Mouse (Mus musculus) thymus, adult 2 months (tissue): Measurements from ENCODE around the gene Erc1. TPM values are rescaled to one million over a fixed set of nuclear protein-coding genes. Genes with fewer than 3 reads are reported as not detected.
"Not testable (repeated sequence)": the region's sequence is repeated elsewhere in the genome, so short reads cannot be mapped to it uniquely, and the experiment has no call there.

Experiments used
- DNase-seq: peaks from one replicate; pipeline ENCODE4 v3.0.0; 2021
- H3K27ac ChIP-seq: fragments of 200-500 bp; 2 replicates; pipeline ENCODE4 v1.5.1; 2012; ENCODE audit warnings: low read length, control low read depth; ENCODE audit not compliant: control insufficient read depth, insufficient read depth
- H3K27me3 ChIP-seq: fragments of 200-500 bp; 2 replicates; pipeline ENCODE4 v1.6.1; 2012; ENCODE audit warnings: mild to moderate bottlenecking, low read length, moderate library complexity, mixed read lengths; ENCODE audit not compliant: control insufficient read depth, insufficient read depth
- H3K36me3 ChIP-seq: fragments of 200-500 bp; 2 replicates; pipeline ENCODE4 v1.6.1; 2012; ENCODE audit warnings: mild to moderate bottlenecking, low read length, moderate library complexity; ENCODE audit not compliant: control insufficient read depth, insufficient read depth
- H3K4me1 ChIP-seq: fragments of 200-500 bp; replicated peaks from 2 replicates; pipeline ENCODE4 v1.6.1; 2012; ENCODE audit warnings: low read length; ENCODE audit not compliant: control insufficient read depth, insufficient read depth
- H3K4me3 ChIP-seq: fragments of 200-500 bp; 2 replicates; pipeline ENCODE4 v1.5.1; 2012; ENCODE audit warnings: mild to moderate bottlenecking, low read length, control low read depth, moderate library complexity; ENCODE audit not compliant: control insufficient read depth, insufficient read depth
- CTCF ChIP-seq: fragments of 200-500 bp; IDR thresholded peaks from 2 replicates; pipeline ENCODE4 v1.5.1; 2012; ENCODE audit warnings: mild to moderate bottlenecking, control low read depth, low read length, moderate library complexity, borderline replicate concordance; ENCODE audit not compliant: control insufficient read depth, poor library complexity, insufficient read depth; ENCODE audit errors: extremely low read depth
- POLR2A ChIP-seq: fragments of 200-500 bp; IDR thresholded peaks from 2 replicates; pipeline ENCODE4 v1.6.1; 2012; ENCODE audit warnings: mild to moderate bottlenecking, low read length, control low read depth, moderate library complexity; ENCODE audit not compliant: control insufficient read depth, poor library complexity, insufficient read depth; ENCODE audit errors: extremely low read depth
- WGBS: fragments of 180-500 bp; shearing (Covaris S2); methylation state at CpG from one replicate; pipeline ENCODE4 v1.1.7; 2018; 5-methylcytosine and 5-hydroxymethylcytosine counted together
- polyA plus RNA-seq: library from polyadenylated mRNA; depleted of rRNA; stranded (reverse); fragments of >200 nt; gene quantifications from 2 replicates; pipeline ENCODE4 v1.2.3, GENCODE M21; 2012

Gene Erc1
- polyA plus RNA-seq, 1 experiment: 8.5 TPM

DNA sequence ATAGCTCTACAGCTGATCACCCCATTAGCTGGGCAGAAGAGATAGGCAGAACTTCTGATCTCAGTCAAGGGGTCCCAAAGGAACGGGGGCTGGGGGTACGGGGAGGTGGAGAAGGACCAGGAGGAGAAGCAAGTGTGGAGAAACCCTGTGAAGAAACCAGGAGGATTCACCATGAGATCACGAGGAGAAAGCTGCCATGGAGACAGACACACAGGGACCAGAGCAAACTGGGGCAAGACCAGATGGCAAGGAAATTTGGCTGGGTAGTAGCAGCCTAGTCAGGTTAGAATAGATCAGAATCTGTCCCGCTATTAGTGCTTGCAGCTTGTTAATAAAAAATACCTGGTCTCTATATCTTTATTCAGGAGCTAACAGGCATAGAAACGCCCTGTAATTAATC, 18.0 kb downstream of the Erc1 start:
- no peak for TF ChIP-seq POLR2A
- Histone ChIP-seq H3K36me3 (no peaks in the 10 kb centered on the region), H3K4me3 (no peak overlapping the region), H3K27me3 (no peaks in the 10 kb centered on the region), H3K4me1 (no peaks in the 10 kb centered on the region), H3K27ac (no peak overlapping the region)
- no peak for DNase-seq
- WGBS: 95% methylated on average over 5 of the region's 5 CpGs

DNA sequence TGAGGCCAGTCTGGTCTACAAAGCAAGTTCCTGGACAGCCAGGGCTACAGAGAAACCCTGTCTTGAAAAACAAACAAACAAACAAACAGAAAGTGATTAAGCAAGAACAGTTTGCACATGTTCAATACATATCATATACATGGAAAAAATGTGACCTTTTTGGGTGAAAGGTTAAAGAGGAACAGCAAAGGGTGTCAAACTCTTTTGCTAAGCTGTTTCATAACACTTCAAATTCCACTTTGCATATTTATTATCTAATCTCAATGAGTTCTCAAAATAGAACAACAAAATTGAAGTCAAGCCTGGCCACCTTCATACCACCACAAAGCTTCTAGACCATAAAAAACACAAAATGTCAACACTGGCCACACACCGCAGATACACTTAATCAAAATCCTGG, 19.8 kb downstream of the Erc1 start:
- no peaks in the 10 kb centered on the region for H3K36me3 ChIP-seq
- H3K27me3 ChIP-seq: no peaks in the 10 kb centered on the region
- no peak overlapping the region for H3K27ac ChIP-seq
- 100% methylated on average over 1 of the region's 1 CpGs for WGBS
- H3K4me3 ChIP-seq: no peak overlapping the region
- H3K4me1 ChIP-seq: no peaks in the 10 kb centered on the region
- no peak for DNase-seq
- TF ChIP-seq POLR2A: no peak
- no peak for TF ChIP-seq CTCF

DNA sequence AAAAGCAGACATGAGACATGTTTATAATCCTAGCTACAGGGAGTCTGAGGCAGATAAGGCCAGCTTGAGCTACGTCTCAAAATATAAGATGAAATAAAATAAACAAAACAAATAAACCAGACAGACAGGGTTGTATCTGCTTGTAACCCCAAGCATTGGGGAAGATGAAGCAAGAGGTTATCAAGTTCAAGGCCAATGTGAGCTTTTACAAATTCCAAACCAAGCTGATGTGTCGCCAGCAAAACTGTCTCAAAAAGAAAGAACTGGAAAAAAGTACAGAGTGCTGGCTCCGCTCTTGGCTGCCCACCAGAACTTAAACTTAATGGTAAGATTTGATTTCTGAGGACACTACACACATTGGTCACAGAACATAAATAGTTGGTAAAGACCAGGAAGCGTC, 21.3 kb downstream of the Erc1 start:
- no peaks in the 10 kb centered on the region for H3K27me3 ChIP-seq
- 97% methylated on average over 4 of the region's 4 CpGs for WGBS
- no peak overlapping the region for H3K27ac ChIP-seq
- DNase-seq: no peak
- no peak for TF ChIP-seq CTCF
- TF ChIP-seq POLR2A: no peak
- H3K36me3 ChIP-seq: no peaks in the 10 kb centered on the region
- no peak overlapping the region for H3K4me3 ChIP-seq
- H3K4me1 ChIP-seq: no peaks in the 10 kb centered on the region

GRCm38 (mm10) chr6:119822216-119822615, 25.8 kb downstream of the Erc1 start:
- no peak for DNase-seq
- no peak overlapping the region for H3K4me3 ChIP-seq
- no peaks in the 10 kb centered on the region for H3K36me3 ChIP-seq
- H3K4me1 ChIP-seq: no peaks in the 10 kb centered on the region
- no peak overlapping the region for H3K27ac ChIP-seq
- 96% methylated on average over 1 of the region's 1 CpGs for WGBS
- no peak for TF ChIP-seq CTCF
- TF ChIP-seq POLR2A: no peak
- H3K27me3 ChIP-seq: no peaks in the 10 kb centered on the region

- WGBS: 100% methylated on average over 1 of the region's 1 CpGs
- no peak for TF ChIP-seq CTCF
- TF ChIP-seq POLR2A: no peak
- no peak overlapping the region for H3K4me3 ChIP-seq
- H3K27ac ChIP-seq: no peak overlapping the region
- H3K4me1 ChIP-seq: no peaks in the 10 kb centered on the region
- no peaks in the 10 kb centered on the region for H3K27me3 ChIP-seq
- H3K36me3 ChIP-seq: no peaks in the 10 kb centered on the region
- DNase-seq: no peak
Observed at GRCm38 (mm10) chr6:119821158-119821557, 26.8 kb downstream of the Erc1 start.

DNA sequence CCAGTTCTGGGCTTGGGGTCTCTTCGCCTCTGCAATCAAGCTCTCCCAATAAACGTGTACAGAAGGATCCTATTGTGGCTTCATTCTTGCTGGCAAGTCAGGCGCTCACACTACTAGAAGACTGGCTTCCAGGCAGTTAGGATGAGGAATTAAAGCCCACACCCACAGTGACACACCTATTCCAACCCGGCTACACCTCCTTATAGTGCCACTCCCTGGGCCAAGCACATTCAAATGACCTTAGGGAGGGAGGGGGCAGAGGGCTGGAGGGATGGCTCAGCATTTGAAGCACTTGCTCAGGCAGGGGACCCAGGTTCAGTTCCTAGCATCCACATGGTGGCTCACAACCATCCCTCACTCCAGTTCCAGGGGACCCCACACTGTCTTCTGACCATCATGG, 29.4 kb downstream of the Erc1 start:
- DNase-seq: no peak

DNA sequence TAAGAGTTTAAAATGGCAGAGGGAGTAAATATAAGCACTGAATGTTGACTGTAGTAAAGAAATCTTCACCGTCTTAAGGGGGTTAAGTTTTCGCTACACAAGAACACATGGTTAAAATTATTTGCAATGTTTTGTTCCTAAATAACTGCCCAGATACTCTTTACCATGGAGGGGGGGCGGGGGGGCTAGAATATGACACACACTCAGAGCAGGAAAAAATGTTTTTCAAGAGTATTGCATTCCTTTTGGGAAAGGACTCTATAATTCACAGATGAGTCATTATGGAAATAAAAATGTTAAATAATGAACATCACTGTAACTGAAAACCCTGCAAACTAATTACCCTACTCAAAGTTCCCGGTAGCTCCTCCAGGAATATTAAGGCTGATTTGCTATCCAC, 32.5 kb downstream of the Erc1 start:
- H3K4me3 ChIP-seq: no peak overlapping the region
- no peaks in the 10 kb centered on the region for H3K36me3 ChIP-seq
- 95% methylated on average over 4 of the region's 4 CpGs for WGBS
- TF ChIP-seq POLR2A: no peak
- no peak for TF ChIP-seq CTCF
- H3K27me3 ChIP-seq: no peaks in the 10 kb centered on the region
- no peaks in the 10 kb centered on the region for H3K4me1 ChIP-seq
- DNase-seq: no peak
- H3K27ac ChIP-seq: no peak overlapping the region

More for the DNA sequence above, 29.4 kb downstream of the Erc1 start:
- WGBS: 98% methylated on average over 4 of the region's 4 CpGs
- Histone ChIP-seq H3K4me1 (no peaks in the 10 kb centered on the region), H3K27me3 (no peaks in the 10 kb centered on the region), H3K36me3 (no peaks in the 10 kb centered on the region), H3K27ac (no peak overlapping the region), H3K4me3 (no peak overlapping the region)
- TF ChIP-seq CTCF: no peak
- no peak for TF ChIP-seq POLR2A

- not testable (repeated sequence) for H3K27ac ChIP-seq, H3K4me1 ChIP-seq, H3K4me3 ChIP-seq, H3K36me3 ChIP-seq, DNase-seq, H3K27me3 ChIP-seq
Observed at GRCm38 (mm10) chr6:119813055-119813454, 34.9 kb downstream of the Erc1 start.
